Mouse (Mus musculus) yolk sac, embryonic 10.5 days (tissue): Measurements from ENCODE around the gene Gm20812.
"Not testable (repeated sequence)": the region's sequence is repeated elsewhere in the genome, so short reads cannot be mapped to it uniquely, and the experiment has no call there.

Experiments
- DNase-seq: peaks from one replicate; pipeline ENCODE4 v3.0.0-alpha.2; 2017; ENCODE audit warnings: low spot score

The Gm20812 gene

GRCm38 (mm10) chrY:12381681-12382080, at the start of gene Gm20812:
Gene Gm20812, plus strand, starts transcription at chrY:12381981.
- not testable (repeated sequence) for DNase-seq
